Mouse (Mus musculus) adrenal gland, adult (tissue): ENCODE results near the gene Olfr259.

Experiments used
- DNase-seq, 2 experiments: peaks; one replicate each; pipeline ENCODE4 v3.0.0; 2022 to 2023; ENCODE audit warnings: low spot score in 1 of 2; ENCODE audit not compliant: inconsistent age in 2 of 2

The Olfr259 gene

DNA sequence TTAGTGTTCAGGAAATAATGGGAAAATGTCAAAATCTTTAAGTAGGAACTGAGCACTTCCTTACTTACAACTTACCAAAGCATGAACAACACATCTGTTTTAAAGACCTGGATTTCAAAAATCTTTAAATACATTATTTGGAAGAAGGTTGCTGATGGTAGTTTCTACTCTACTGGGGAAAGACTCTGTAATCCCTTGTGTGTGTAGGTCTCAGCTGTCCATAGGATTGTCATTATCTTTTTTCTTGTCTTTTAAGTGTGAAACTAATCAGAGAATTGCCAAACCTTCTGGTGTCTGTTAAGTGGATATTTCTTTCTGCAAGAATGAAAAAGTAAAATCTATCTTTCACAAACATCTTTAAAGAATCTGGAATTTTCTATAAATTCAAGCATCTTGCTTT, at the start of gene Olfr259:
Gene Olfr259 (minus strand): TSS at position 101 of the 400 bp plus-strand sequence.
- no peak for DNase-seq

DNA sequence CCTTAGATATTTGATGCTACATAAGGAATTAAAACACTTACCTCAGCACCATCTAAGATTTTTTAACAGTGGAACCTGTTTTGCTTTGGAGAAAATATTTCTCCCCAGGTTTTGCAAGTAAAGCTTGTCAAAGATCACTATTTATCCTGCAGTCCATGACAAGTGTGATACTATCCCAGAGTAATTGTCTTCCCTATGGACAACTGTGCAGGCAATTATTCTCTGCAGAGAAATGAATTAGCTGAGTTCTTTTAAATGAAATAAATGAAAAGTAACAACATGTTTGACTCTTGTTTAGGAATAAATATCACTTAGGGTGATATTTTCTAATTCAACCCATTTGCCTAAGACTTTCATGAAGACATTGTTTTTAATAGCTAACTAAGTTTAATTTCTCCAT, 38.2 kb upstream of the Olfr259 start, which contains the start of gene Olfr1111:
Gene Olfr1111 (minus strand): TSS at position 101 of the 400 bp plus-strand sequence.
- DNase-seq: no peak

DNA sequence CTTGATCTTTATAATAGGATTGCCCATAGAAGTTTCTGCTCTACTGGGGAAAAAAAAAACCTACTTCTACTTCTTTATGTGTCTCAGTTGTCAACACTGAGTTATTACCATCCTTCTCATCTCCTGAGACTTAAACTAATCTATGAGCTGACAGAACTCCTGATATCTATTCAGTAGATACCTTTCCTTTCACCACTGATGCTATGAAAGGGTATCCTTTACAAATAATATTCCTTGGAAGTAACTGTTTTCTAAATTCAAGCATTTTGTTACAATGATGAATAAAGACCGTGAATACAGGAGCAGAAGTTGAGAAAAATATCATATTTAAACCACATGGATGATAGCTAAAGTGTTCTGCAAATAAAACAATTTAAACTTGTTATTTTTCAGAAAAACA, 25.8 kb upstream of the Olfr259 start, which contains the start of gene Olfr1110:
Gene Olfr1110 (minus strand): TSS at position 101 of the 400 bp plus-strand sequence.
- DNase-seq: no peak

DNA sequence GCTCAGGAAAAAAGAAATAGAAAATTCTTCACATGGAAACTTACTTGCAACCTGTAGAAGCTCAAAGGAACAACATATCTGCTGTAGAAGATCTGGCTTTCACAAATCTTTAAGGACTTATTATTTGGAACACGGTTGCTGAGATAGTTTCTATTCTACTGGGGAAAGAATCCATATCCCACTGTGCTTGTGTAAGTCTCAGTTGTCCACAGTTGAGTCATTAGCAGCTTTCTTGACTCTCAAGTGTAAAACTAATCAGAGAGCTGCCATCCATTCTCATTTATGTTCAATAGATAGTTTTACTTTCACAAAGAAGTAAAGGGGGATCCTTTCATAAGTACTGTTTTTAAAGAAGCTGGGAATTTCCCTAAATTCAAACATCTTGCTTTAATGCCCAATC, 18.5 kb downstream of the Olfr259 start, which contains the start of gene Olfr1109:
Gene Olfr1109 (minus strand): TSS at position 101 of the 400 bp plus-strand sequence.
- DNase-seq: no peak

DNA sequence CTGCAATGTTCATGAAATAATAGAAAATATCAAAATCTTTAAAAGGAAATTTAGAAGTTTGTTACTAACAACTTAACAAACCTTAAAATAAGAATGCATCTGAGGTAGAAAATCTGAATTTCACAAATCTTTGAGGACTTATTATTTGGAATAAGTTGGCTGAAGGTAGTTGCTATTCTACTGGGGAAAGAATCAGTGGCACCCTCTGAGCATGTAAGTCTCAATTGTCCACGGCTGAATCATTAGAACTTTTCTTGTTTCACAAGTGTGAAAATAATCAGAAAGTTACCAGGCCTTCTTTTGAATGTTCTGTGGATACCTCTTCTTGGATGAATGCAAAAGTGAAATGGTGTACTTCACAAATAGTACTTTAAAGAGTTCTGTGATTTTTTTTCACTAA, 38.6 kb downstream of the Olfr259 start, which contains the start of gene Olfr1107:
Gene Olfr1107 (minus strand): TSS at position 101 of the 400 bp plus-strand sequence.
- no peak for DNase-seq
